Mouse (Mus musculus) stomach, embryonic 16.5 days (tissue): ENCODE results near the gene Fam173a. TPM values are rescaled to one million over a fixed set of nuclear protein-coding genes. Genes with fewer than 3 reads are reported as not detected.
A peak's percentile ranks its signal among the peaks of the same experiment; 100 is the strongest.

ENCODE experiments used
- ATAC-seq: fragments of 200-750 bp; cut with Nextera tagmentation; 2 replicates; pipeline ENCODE4 v1.8.0; 2017; ENCODE audit warnings: moderate number of reproducible peaks, moderate TSS enrichment; ENCODE audit not compliant: insufficient read depth, low FRiP score
- H3K27ac ChIP-seq: fragments of 300-500 bp; sonication (generic); 2 replicates; pipeline ENCODE4 v1.5.1; 2014; ENCODE audit warnings: low read length
- H3K27me3 ChIP-seq: fragments of 300-500 bp; sonication (generic); 2 replicates; pipeline ENCODE4 v1.6.1; 2014; ENCODE audit warnings: low read length, control low read depth, mixed read lengths; ENCODE audit not compliant: control insufficient read depth, insufficient read depth
- H3K36me3 ChIP-seq: fragments of 300-500 bp; sonication (generic); 2 replicates; pipeline ENCODE4 v1.6.1; 2014; ENCODE audit warnings: low read length; ENCODE audit not compliant: control insufficient read depth, insufficient read depth
- H3K4me1 ChIP-seq: fragments of 300-500 bp; sonication (generic); 2 replicates; pipeline ENCODE4 v1.6.1; 2014; ENCODE audit warnings: low read length, control low read depth, mixed read lengths; ENCODE audit not compliant: control insufficient read depth, insufficient read depth
- H3K4me2 ChIP-seq: fragments of 300-500 bp; sonication (generic); 2 replicates; pipeline ENCODE4 v1.6.1; 2014; ENCODE audit warnings: low read depth, low read length, mixed read lengths
- H3K4me3 ChIP-seq: fragments of 300-500 bp; sonication (generic); replicated peaks from 2 replicates; pipeline ENCODE4 v1.5.1; 2014; ENCODE audit warnings: mild to moderate bottlenecking, low read length
- H3K9ac ChIP-seq: fragments of 300-500 bp; sonication (generic); 2 replicates; pipeline ENCODE4 v1.6.1; 2014; ENCODE audit warnings: low read length
- H3K9me3 ChIP-seq: fragments of 300-500 bp; sonication (generic); replicated peaks from 2 replicates; pipeline ENCODE4 v1.6.1; 2016; ENCODE audit warnings: low read length, control low read depth; ENCODE audit not compliant: control insufficient read depth
- WGBS: fragments of 180-500 bp; shearing (Covaris S2); extraction: QIAGEN DNeasy Blood & Tissue Kit; methylation state at CpG from one replicate; pipeline ENCODE4 v1.1.7; 2014; 5-methylcytosine and 5-hydroxymethylcytosine counted together
- polyA plus RNA-seq: library from polyadenylated mRNA; unstranded; fragments of >200 nt; fragmentation: Nextera tagmentation; extraction: Ambion mirVana; gene quantifications from 2 replicates; pipeline ENCODE4 v1.2.1, GENCODE M21; 2015

The Fam173a gene
- polyA plus RNA-seq, 1 experiment from 2014 or later, result 102 TPM

- peaks cover 47% of the 10 kb centered on the region for H3K4me1 ChIP-seq
Observed at GRCm38 (mm10) chr17:25835816-25836215, 43.1 kb upstream of the Fam173a start.

DNA sequence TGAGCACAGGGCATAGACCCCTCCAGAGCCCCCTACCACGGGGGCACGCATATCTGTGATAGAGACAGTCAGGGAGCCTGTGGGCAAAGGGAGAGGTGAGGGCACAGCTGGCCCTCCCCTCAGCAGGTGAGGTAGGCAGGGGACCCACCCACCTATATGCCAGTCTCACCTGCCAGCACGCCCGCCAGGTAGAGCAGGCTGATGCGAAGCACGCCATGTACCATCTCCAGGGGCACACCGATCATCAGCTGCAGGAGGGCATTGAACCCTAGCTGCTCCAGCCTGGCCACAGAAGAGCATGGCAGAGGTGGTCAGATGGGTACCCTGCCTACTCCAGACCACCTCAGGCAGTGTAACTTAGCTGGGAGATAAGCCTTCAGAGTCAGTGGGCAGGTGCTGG, 42.6 kb upstream of the Fam173a start:
- ATAC-seq, result no peak
- H3K27me3 ChIP-seq, result no peaks in the 10 kb centered on the region
- peak overlapping the region; percentile 81; the same call in 1 of the 2 replicates for H3K4me2 ChIP-seq
- WGBS, result 86% methylated on average over 7 of the region's 7 CpGs
- peaks cover 52% of the 10 kb centered on the region for H3K4me1 ChIP-seq
- H3K27ac ChIP-seq, result no peak overlapping the region
- H3K9ac ChIP-seq, result no peak overlapping the region
- H3K9me3 ChIP-seq, result no peaks in the 10 kb centered on the region
- no peak overlapping the region for H3K4me3 ChIP-seq
- peaks cover 32% of the 10 kb centered on the region for H3K36me3 ChIP-seq

More at GRCm38 (mm10) chr17:25835816-25836215, 43.1 kb upstream of the Fam173a start:
- Histone ChIP-seq H3K27ac (0 out of 2 replicates have a peak overlapping the region, but pooled peaks have one; percentile 26), H3K4me2 (0 out of 2 replicates have a peak overlapping the region, but pooled peaks have one; percentile 64), H3K4me3 (0 out of 2 replicates have a peak overlapping the region, but pooled peaks have one; percentile 36), H3K9me3 (no peaks in the 10 kb centered on the region), H3K36me3 (peaks cover 30% of the 10 kb centered on the region), H3K27me3 (no peaks in the 10 kb centered on the region), H3K9ac (0 out of 2 replicates have a peak overlapping the region, but pooled peaks have one; percentile 71)
- WGBS, result 91% methylated on average over 16 of the region's 16 CpGs
- no peak for ATAC-seq

- Histone ChIP-seq H3K36me3 (peaks cover 29% of the 10 kb centered on the region), H3K27me3 (no peaks in the 10 kb centered on the region), H3K9me3 (no peaks in the 10 kb centered on the region), H3K4me2 (peak overlapping the region; percentile 81), H3K27ac (peak overlapping the region; percentile 99), H3K9ac (peak overlapping the region; percentile 90), H3K4me3 (peak overlapping the region; percentile 90), H3K4me1 (peaks cover 58% of the 10 kb centered on the region)
- no peak for ATAC-seq
- 75% methylated on average over 12 of the region's 12 CpGs for WGBS
Observed at GRCm38 (mm10) chr17:25834595-25835222, 42.0 kb upstream of the Fam173a start.

- no peak for ATAC-seq
- H3K4me3 ChIP-seq, result peak overlapping the region; percentile 90
- H3K36me3 ChIP-seq, result peaks cover 24% of the 10 kb centered on the region
- H3K27ac ChIP-seq, result peak overlapping the region; percentile 99
- H3K4me2 ChIP-seq, result peak overlapping the region; percentile 81
- peaks cover 59% of the 10 kb centered on the region for H3K4me1 ChIP-seq
- H3K27me3 ChIP-seq, result no peaks in the 10 kb centered on the region
- H3K9ac ChIP-seq, result peak overlapping the region; percentile 90
- WGBS, result 11% methylated on average over 6 of the region's 6 CpGs
- H3K9me3 ChIP-seq, result no peaks in the 10 kb centered on the region
Observed at GRCm38 (mm10) chr17:25833961-25834594, 41.4 kb upstream of the Fam173a start.

- Histone ChIP-seq H3K4me2 (peak within 1 kb of the TSS; percentile 88), H3K4me1 (peaks cover 62% of the 10 kb centered on the region), H3K9ac (peak within 1 kb of the TSS; percentile 92), H3K36me3 (peaks cover 20% of the 10 kb centered on the region), H3K27ac (peak within 1 kb of the TSS; percentile 99), H3K4me3 (peak within 1 kb of the TSS; percentile 90), H3K9me3 (no peaks in the 10 kb centered on the region), H3K27me3 (no peaks in the 10 kb centered on the region)
- ATAC-seq, result peak; percentile 77
- under 1% methylated on average over 24 of the region's 24 CpGs for WGBS
Observed at GRCm38 (mm10) chr17:25833291-25833663, 40.6 kb upstream of the Fam173a start, which contains the start of gene Stub1. Gene Stub1 (minus strand): TSS chr17:25833404.

DNA sequence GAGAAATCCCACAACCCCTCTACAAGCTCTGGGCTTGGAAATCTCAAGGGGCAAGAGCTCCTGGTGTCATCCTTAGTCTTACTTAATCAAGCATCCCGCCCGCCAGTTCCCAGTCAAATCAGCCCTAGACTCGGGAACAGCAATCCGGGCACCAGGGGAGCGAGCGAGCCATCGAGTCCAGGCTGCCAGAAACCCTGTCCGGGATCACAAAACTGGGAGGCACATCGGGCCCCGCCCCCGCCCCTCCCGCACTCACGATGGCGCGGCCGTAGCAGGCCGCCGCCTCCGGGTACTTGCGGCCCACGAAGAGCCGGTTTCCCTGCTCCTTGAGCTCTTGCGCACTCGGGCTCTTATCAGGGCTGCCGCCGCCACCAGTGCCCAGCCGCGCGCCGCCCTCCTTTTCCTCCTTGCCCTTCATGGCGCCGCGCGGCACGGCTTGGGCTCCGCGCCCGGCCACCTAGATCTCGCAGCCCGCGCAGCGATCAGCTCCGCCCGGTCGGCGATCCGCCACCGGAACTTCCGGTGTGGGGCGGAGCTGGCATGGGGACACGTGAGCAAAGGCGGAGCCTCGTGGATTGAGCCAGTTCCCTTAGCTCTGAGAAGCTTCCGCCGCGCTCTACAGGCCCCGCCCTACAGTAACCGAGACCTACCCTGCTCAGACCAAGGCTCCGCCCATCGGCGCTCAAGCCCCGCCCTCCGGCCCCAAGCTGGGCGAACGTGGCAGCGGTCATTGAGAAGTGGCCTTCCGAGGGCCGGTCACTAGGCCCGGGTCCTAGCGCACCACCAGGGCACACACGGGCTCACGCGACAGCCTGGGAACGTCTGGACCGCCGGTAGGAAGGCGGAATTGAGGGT, 40.0 kb upstream of the Fam173a start:
- Histone ChIP-seq H3K27me3 (no peaks in the 10 kb centered on the region), H3K36me3 (peaks cover 22% of the 10 kb centered on the region), H3K27ac (peak overlapping the region; percentile 99), H3K9me3 (no peaks in the 10 kb centered on the region), H3K4me3 (peak overlapping the region; percentile 90), H3K4me2 (peak overlapping the region; percentile 88), H3K9ac (peak overlapping the region; percentile 92), H3K4me1 (peaks cover 63% of the 10 kb centered on the region)
- WGBS, result under 1% methylated on average over 77 of the region's 77 CpGs
- ATAC-seq, result peak; percentile 93

- H3K27ac ChIP-seq, result peak overlapping the region; percentile 95
- H3K27me3 ChIP-seq, result no peaks in the 10 kb centered on the region
- ATAC-seq, result no peak
- peak overlapping the region; percentile 92 for H3K9ac ChIP-seq
- peaks cover 57% of the 10 kb centered on the region for H3K4me1 ChIP-seq
- no peaks in the 10 kb centered on the region for H3K9me3 ChIP-seq
- H3K4me2 ChIP-seq, result peak overlapping the region; percentile 88
- H3K36me3 ChIP-seq, result peaks cover 28% of the 10 kb centered on the region
- H3K4me3 ChIP-seq, result peak overlapping the region; percentile 90
- 48% methylated on average over 21 of the region's 21 CpGs for WGBS
Observed at GRCm38 (mm10) chr17:25831451-25832281, 39.0 kb upstream of the Fam173a start.

- H3K36me3 ChIP-seq, result peaks cover 29% of the 10 kb centered on the region
- ATAC-seq, result no peak
- H3K4me2 ChIP-seq, result peak overlapping the region; percentile 88; the same call in 1 of the 2 replicates
- H3K9me3 ChIP-seq, result no peaks in the 10 kb centered on the region
- H3K9ac ChIP-seq, result 0 out of 2 replicates have a peak overlapping the region, but pooled peaks have one; percentile 10
- H3K27me3 ChIP-seq, result no peaks in the 10 kb centered on the region
- H3K27ac ChIP-seq, result no peak overlapping the region
- H3K4me1 ChIP-seq, result peaks cover 49% of the 10 kb centered on the region
- WGBS, result 81% methylated on average over 14 of the region's 14 CpGs
- no peak overlapping the region for H3K4me3 ChIP-seq
Observed at GRCm38 (mm10) chr17:25830806-25831431, 38.2 kb upstream of the Fam173a start.
